Mouse (Mus musculus) MEL (cell line): ENCODE measurements around the gene Zfp111.

Experiments used
- CTCF ChIP-seq, 3 experiments: IDR thresholded peaks in 2 of 3; conservative IDR thresholded peaks in 1 of 3; 2 replicates each; pipeline ENCODE4 v1.5.1; 2011 to 2012; ENCODE audit warnings: low read length in 3 of 3, low read depth in 2 of 3, mild to moderate bottlenecking in 2 of 3, improper control_type of control experiment in 1 of 3, inconsistent platforms in 1 of 3, mixed read lengths in 1 of 3, moderate library complexity in 1 of 3; ENCODE audit not compliant: control insufficient read depth in 1 of 3, insufficient read depth in 1 of 3, poor library complexity in 1 of 3, severe bottlenecking in 1 of 3
- EP300 ChIP-seq, 2 experiments: IDR thresholded peaks; 2 replicates each; pipeline ENCODE4 v1.6.1; 2011; ENCODE audit warnings: improper control_type of control experiment in 2 of 2, low read length in 2 of 2, low read depth in 1 of 2, mild to moderate bottlenecking in 1 of 2
- GABPA ChIP-seq: IDR thresholded peaks from 2 replicates; pipeline ENCODE4 v1.6.1; 2012; ENCODE audit warnings: low read depth, mild to moderate bottlenecking, inconsistent platforms, low read length, improper control_type of control experiment, moderate library complexity
- MEF2A ChIP-seq: IDR thresholded peaks from 2 replicates; pipeline ENCODE4 v1.6.1; 2014; ENCODE audit warnings: low read depth, mild to moderate bottlenecking, inconsistent platforms, low read length, improper control_type of control experiment; ENCODE audit not compliant: poor library complexity, insufficient replicate concordance, severe bottlenecking; ENCODE audit errors: extremely low read depth
- MXI1 ChIP-seq: IDR thresholded peaks from 2 replicates; pipeline ENCODE4 v1.6.1; 2011; ENCODE audit warnings: mild to moderate bottlenecking, low read depth, low read length, improper control_type of control experiment
- POLR2A ChIP-seq, 2 experiments: IDR thresholded peaks; 2 replicates each; pipeline ENCODE4 v1.6.1; 2011 to 2012; ENCODE audit warnings: low read length in 2 of 2, mild to moderate bottlenecking in 2 of 2, control low read depth in 1 of 2, improper control_type of control experiment in 1 of 2, low read depth in 1 of 2, moderate library complexity in 1 of 2; ENCODE audit not compliant: control insufficient read depth in 1 of 2, insufficient read depth in 1 of 2, poor library complexity in 1 of 2
- RAD21 ChIP-seq: IDR thresholded peaks from 2 replicates; pipeline ENCODE4 v1.6.1; 2011; ENCODE audit warnings: mild to moderate bottlenecking, low read depth, low read length, improper control_type of control experiment
- RCOR1 ChIP-seq: IDR thresholded peaks from 2 replicates; pipeline ENCODE4 v1.6.1; 2012; ENCODE audit warnings: low read depth, mild to moderate bottlenecking, inconsistent platforms, low read length, improper control_type of control experiment
- ZKSCAN1 ChIP-seq: IDR thresholded peaks from 2 replicates; pipeline ENCODE4 v1.6.1; 2012; ENCODE audit warnings: low read depth, mild to moderate bottlenecking, inconsistent platforms, low read length, improper control_type of control experiment, moderate library complexity
- ZMIZ1 ChIP-seq: IDR thresholded peaks from 2 replicates; pipeline ENCODE4 v1.6.1; 2012; ENCODE audit warnings: low read depth, mild to moderate bottlenecking, inconsistent platforms, low read length, improper control_type of control experiment, moderate library complexity
- ZNF384 ChIP-seq: IDR thresholded peaks from 2 replicates; pipeline ENCODE4 v1.6.1; 2012; ENCODE audit warnings: low read depth, mild to moderate bottlenecking, inconsistent platforms, low read length, improper control_type of control experiment

GRCm38 (mm10) chr7:24208282-24208886, 2.9 kb downstream of the Zfp111 start:
- no peak for TF ChIP-seq CTCF (IDR thresholded peaks at IDR 0.05 in 2 of 3, conservative IDR thresholded peaks at IDR 0.05 in 1 of 3; ENCODE audit: control insufficient read depth in 1 of 3, insufficient read depth in 1 of 3, low read depth in 2 of 3, low read length in 3 of 3, poor library complexity in 1 of 3, severe bottlenecking in 1 of 3)
- TF ChIP-seq RCOR1 = no peak
- TF ChIP-seq ZNF384 = no peak
- no peak for TF ChIP-seq MEF2A
- TF ChIP-seq GABPA = no peak
- no peak for TF ChIP-seq POLR2A (IDR thresholded peaks at IDR 0.05; ENCODE audit: control insufficient read depth in 1 of 2, insufficient read depth in 1 of 2, low read depth in 1 of 2, low read length in 2 of 2, poor library complexity in 1 of 2)
- TF ChIP-seq EP300 (IDR thresholded peaks at IDR 0.05; ENCODE audit: low read depth in 1 of 2, low read length in 2 of 2) = no peak
- no peak for TF ChIP-seq RAD21
- no peak for TF ChIP-seq ZMIZ1
- TF ChIP-seq ZKSCAN1 = no peak
- no peak for TF ChIP-seq MXI1
